Mouse (Mus musculus) liver, postnatal 0 days (tissue): ENCODE results near the gene Tcte1. TPM values are rescaled to one million over a fixed set of nuclear protein-coding genes. Genes with fewer than 3 reads are reported as not detected.
A peak's percentile ranks its signal among the peaks of the same experiment; 100 is the strongest.

ENCODE experiments used
- ATAC-seq: fragments of 200-750 bp; cut with Nextera tagmentation; 2 replicates; pipeline ENCODE4 v1.8.0; 2017; ENCODE audit warnings: mild to moderate bottlenecking, moderate library complexity
- DNase-seq: peaks from one replicate; pipeline ENCODE4 v3.0.0-alpha.2; 2016
- H3K27ac ChIP-seq: fragments of 300-500 bp; sonication (generic); 2 replicates; pipeline ENCODE4 v1.5.1; 2014; ENCODE audit warnings: antibody characterized with exemption, moderate library complexity, mild to moderate bottlenecking, low read depth
- H3K27me3 ChIP-seq: fragments of 300-500 bp; sonication (generic); 2 replicates; pipeline ENCODE4 v1.6.1; 2014; ENCODE audit warnings: low read length, control low read depth, mixed read lengths; ENCODE audit not compliant: insufficient read depth
- H3K36me3 ChIP-seq: fragments of 300-500 bp; sonication (generic); replicated peaks from 2 replicates; pipeline ENCODE4 v1.6.1; 2014; ENCODE audit warnings: mild to moderate bottlenecking, control low read depth, low read length, moderate library complexity, mixed read lengths; ENCODE audit not compliant: insufficient read depth
- H3K4me1 ChIP-seq: fragments of 300-500 bp; sonication (generic); 2 replicates; pipeline ENCODE4 v1.6.1; 2014; ENCODE audit warnings: antibody characterized with exemption, mild to moderate bottlenecking, control low read depth; ENCODE audit not compliant: insufficient read depth
- H3K4me2 ChIP-seq: fragments of 300-500 bp; sonication (generic); 2 replicates; pipeline ENCODE4 v1.6.1; 2014; ENCODE audit warnings: low read depth, mild to moderate bottlenecking, low read length, moderate library complexity, mixed read lengths
- H3K4me3 ChIP-seq: fragments of 300-500 bp; sonication (generic); 2 replicates; pipeline ENCODE4 v1.5.1; 2014; ENCODE audit warnings: low read depth, low read length
- H3K9ac ChIP-seq: fragments of 300-500 bp; sonication (generic); replicated peaks from 2 replicates; pipeline ENCODE4 v1.6.1; 2014; ENCODE audit warnings: mild to moderate bottlenecking, moderate library complexity
- H3K9me3 ChIP-seq: fragments of 300-500 bp; sonication (generic); 2 replicates; pipeline ENCODE4 v1.6.1; 2016; ENCODE audit warnings: mild to moderate bottlenecking, control low read depth, low read length, mixed read lengths
- CTCF ChIP-seq: sonication (generic); IDR thresholded peaks from 2 replicates; pipeline ENCODE4 v1.5.1; 2016; ENCODE audit warnings: antibody characterized with exemption, low read depth
- EP300 ChIP-seq: IDR thresholded peaks from 2 replicates; pipeline ENCODE4 v1.6.1; 2016; ENCODE audit warnings: antibody characterized with exemption, low read depth, mild to moderate bottlenecking
- WGBS: fragments of 180-500 bp; shearing (Covaris S2); extraction: QIAGEN DNeasy Blood & Tissue Kit; methylation state at CpG from one replicate; pipeline ENCODE4 v1.1.7; 2014; ENCODE audit not compliant: insufficient replicate concordance; 5-methylcytosine and 5-hydroxymethylcytosine counted together
- polyA plus RNA-seq: library from polyadenylated mRNA; unstranded; fragments of >200 nt; fragmentation: Nextera tagmentation; extraction: Ambion mirVana; gene quantifications from 2 replicates; pipeline ENCODE4 v1.2.1, GENCODE M21; 2015

Tcte1 gene
- polyA plus RNA-seq, 1 experiment from 2014 or later = not detected

DNA sequence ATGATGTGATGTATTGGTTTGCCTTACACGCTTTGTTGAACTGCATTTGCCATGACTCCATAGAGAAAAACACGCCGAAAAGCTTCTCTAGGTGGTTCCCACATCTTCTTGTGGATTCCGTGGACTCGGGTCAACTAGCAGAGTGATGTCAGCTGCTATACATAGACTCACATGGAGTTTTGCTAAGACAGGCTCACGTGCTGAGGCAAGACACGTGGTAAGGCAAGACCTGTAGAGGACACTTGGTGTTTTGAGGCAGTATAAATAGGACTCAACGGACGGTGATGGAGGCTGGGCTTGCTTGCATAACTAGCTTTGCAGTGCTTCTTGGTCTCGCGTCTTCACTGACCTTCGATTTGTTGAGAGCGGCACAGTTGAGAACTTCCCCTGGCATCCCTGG is 24.8 kb upstream of the Tcte1 start:
- H3K27ac ChIP-seq = no peak overlapping the region
- H3K27me3 ChIP-seq = peaks cover under 1% of the 10 kb centered on the region; the same call in 1 of the 2 replicates
- no peaks in the 10 kb centered on the region for H3K4me1 ChIP-seq
- no peak overlapping the region for H3K4me3 ChIP-seq
- no peak overlapping the region for H3K9ac ChIP-seq
- TF ChIP-seq CTCF (no peak), EP300 (no peak)
- no peaks in the 10 kb centered on the region for H3K36me3 ChIP-seq
- ATAC-seq (no peak), DNase-seq (no peak)
- H3K9me3 ChIP-seq = no peaks in the 10 kb centered on the region
- WGBS = 78% methylated on average over 13 of the region's 13 CpGs
- H3K4me2 ChIP-seq = no peak overlapping the region

- H3K27ac ChIP-seq = no peak overlapping the region
- H3K4me3 ChIP-seq = no peak overlapping the region
- no peaks in the 10 kb centered on the region for H3K9me3 ChIP-seq
- no peak overlapping the region for H3K9ac ChIP-seq
- no peak; the same call in 1 of the 2 replicates for TF ChIP-seq CTCF
- no peak for TF ChIP-seq EP300
- no peak for ATAC-seq
- H3K4me1 ChIP-seq = no peaks in the 10 kb centered on the region
- no peak overlapping the region for H3K4me2 ChIP-seq
- no peak for DNase-seq
- 49% methylated on average over 2 of the region's 2 CpGs for WGBS
- no peaks in the 10 kb centered on the region for H3K27me3 ChIP-seq
- no peaks in the 10 kb centered on the region for H3K36me3 ChIP-seq
Observed at GRCm38 (mm10) chr17:45499516-45499915, 23.7 kb upstream of the Tcte1 start.

DNA sequence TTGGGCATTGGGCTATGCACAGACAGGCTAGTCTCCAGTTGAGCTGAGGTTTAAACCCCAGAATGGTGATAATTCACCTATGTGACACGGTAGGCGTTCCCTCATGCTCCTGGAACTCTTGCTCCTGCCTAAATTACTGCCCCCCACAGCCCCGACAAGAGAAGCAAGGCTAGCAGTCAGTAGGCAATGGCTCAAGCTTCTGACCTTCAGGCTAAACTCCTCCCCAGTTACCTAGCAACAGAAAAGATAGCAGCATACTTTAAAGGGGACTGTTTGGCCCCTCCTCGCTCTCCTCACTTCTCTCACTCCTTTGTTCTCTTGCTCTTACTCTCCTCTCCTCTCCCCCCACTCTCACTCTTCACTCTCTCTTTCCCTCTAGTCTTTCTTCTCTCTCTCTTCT is 22.3 kb upstream of the Tcte1 start:
- ATAC-seq = no peak
- no peaks in the 10 kb centered on the region for H3K9me3 ChIP-seq
- no peaks in the 10 kb centered on the region for H3K27me3 ChIP-seq
- 61% methylated on average over 4 of the region's 4 CpGs for WGBS
- no peak overlapping the region for H3K4me3 ChIP-seq
- H3K9ac ChIP-seq = no peak overlapping the region
- no peak overlapping the region for H3K4me2 ChIP-seq
- TF ChIP-seq CTCF = no peak
- no peak overlapping the region for H3K27ac ChIP-seq
- no peaks in the 10 kb centered on the region for H3K4me1 ChIP-seq
- no peaks in the 10 kb centered on the region for H3K36me3 ChIP-seq
- no peak for DNase-seq

- ATAC-seq (no peak), DNase-seq (no peak)
- H3K4me2 ChIP-seq = no peak overlapping the region
- H3K9me3 ChIP-seq = no peaks in the 10 kb centered on the region
- peaks cover 7% of the 10 kb centered on the region; the same call in 1 of the 2 replicates for H3K4me1 ChIP-seq
- 41% methylated on average over 4 of the region's 4 CpGs for WGBS
- H3K27ac ChIP-seq = no peak overlapping the region
- TF ChIP-seq CTCF (no peak), EP300 (no peak)
- no peak overlapping the region for H3K4me3 ChIP-seq
- no peaks in the 10 kb centered on the region for H3K36me3 ChIP-seq
- no peaks in the 10 kb centered on the region for H3K27me3 ChIP-seq
- no peak overlapping the region for H3K9ac ChIP-seq
Observed at GRCm38 (mm10) chr17:45502324-45502723, 20.9 kb upstream of the Tcte1 start.

DNA sequence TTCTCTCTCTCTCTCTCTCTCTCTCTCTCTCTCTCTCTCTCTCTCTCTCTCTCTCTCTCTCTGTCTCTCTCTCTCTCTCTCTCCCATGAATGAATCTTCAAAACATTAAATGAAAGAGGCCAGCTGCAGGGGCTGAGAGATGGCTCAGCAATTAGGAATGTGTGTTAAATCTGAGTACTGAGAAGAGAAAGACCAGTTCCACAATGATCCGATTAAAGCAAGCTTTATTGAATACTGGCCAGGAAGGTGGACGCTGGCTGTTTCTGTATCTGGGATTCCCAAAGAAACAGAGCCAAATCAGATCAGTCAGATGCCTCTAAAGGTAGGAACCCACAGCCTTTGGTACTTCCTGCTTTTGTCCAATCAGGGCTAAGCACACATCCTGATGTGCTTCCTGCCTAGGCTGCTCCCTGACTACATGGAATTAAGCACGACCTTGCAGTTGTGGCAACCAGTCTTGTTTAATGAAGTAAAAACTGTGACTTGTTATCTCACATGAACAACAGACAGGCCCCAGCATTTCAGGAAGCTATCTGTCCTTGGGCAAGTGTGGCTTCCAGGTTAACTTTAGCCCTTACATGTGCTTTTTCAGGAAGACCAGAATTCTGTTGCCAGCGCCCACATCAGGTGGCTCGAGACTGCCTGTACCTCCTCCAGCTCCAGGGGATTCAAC is 19.8 kb upstream of the Tcte1 start:
- ATAC-seq = no peak
- DNase-seq = no peak
- Histone ChIP-seq H3K27ac (no peak overlapping the region), H3K27me3 (no peaks in the 10 kb centered on the region), H3K4me1 (peaks cover 11% of the 10 kb centered on the region; the same call in 1 of the 2 replicates), H3K4me3 (no peak overlapping the region), H3K9me3 (no peaks in the 10 kb centered on the region), H3K36me3 (no peaks in the 10 kb centered on the region), H3K9ac (no peak overlapping the region), H3K4me2 (no peak overlapping the region)
- TF ChIP-seq EP300 = no peak
- TF ChIP-seq CTCF = no peak
- WGBS = 26% methylated on average over 5 of the region's 5 CpGs

DNA sequence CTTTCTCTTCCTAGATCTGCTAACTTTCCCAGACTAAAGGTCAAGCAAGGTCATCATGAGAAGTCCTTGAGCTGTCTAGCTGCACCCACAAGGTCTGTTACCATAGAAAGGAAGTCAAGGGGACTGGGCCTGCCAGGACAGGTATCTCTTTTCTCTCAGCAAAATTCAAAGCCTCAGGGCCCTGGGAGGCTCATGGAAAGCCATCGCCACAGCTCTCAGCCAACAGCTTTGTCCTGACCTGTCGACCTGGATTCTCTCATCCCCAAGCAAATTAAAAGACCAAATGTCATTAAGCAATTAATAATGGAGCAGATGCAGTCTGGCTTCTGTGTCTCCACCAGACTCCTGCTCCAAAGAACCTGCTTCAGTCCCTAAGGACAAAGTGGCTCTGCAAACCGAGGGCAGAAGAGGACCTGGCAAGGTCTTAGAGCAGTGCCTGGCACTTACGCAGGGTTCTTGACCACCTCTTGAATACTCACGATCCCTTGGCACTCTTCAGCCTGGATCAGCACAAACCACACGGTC is 17.2 kb upstream of the Tcte1 start:
- Histone ChIP-seq H3K36me3 (no peaks in the 10 kb centered on the region; the same call in 1 of the 2 replicates), H3K4me1 (peaks cover 11% of the 10 kb centered on the region; the same call in 1 of the 2 replicates), H3K9ac (no peak overlapping the region), H3K9me3 (no peaks in the 10 kb centered on the region), H3K4me2 (peak overlapping the region; percentile 59; the same call in 1 of the 2 replicates), H3K4me3 (no peak overlapping the region), H3K27ac (no peak overlapping the region), H3K27me3 (no peaks in the 10 kb centered on the region)
- no peak for TF ChIP-seq CTCF
- no peak for TF ChIP-seq EP300
- no peak for ATAC-seq
- WGBS = 62% methylated on average over 6 of the region's 6 CpGs
- no peak for DNase-seq
